Mouse (Mus musculus): ENCODE measurements at regions not wholly inside any gene's neighbourhood (a gene's known extent, or its start where the extent isn't known, plus 50 kb on each side); places are given as distances from the start of the nearest gene placed in this dataset.

DNA sequence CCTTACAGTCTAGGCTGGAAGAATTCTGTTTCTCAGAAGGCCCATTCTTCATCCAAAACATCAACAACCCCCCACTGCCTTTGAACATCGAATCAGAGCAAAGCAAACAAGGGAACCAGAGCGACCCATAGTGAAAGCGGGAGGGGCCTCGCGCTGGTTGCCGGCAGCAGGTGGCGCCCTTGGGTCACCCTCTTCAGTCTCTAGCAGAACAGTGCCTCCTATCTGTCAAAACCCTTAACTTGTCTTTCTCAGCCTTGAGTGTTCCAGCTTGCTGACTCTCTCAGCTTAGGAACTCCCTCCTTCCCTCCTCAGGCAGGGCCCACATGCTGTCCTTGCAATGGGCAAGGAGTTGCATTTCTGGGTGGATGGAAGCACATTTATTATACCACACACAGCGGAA is 53.9 kb upstream of the Fam180a start:
- H3K36me3 ChIP-seq (ENCODE audit: control insufficient read depth, insufficient read depth, low read length), result no peaks in the 10 kb centered on the region
- no peaks in the 10 kb centered on the region for H3K27me3 ChIP-seq (ENCODE audit: control insufficient read depth, insufficient read depth, low read length)
- no peak for TF ChIP-seq POLR2A (IDR thresholded peaks at IDR 0.05; ENCODE audit: borderline replicate concordance, extremely low read depth, insufficient read depth, insufficient read length)
- ATAC-seq (ENCODE audit: low FRiP score, low read depth), result peak; percentile 38; the same call in 1 of the 2 replicates
- no peak overlapping the region for H3K4me3 ChIP-seq (replicated peaks; ENCODE audit: low read length)
- H3K4me1 ChIP-seq (ENCODE audit: control insufficient read depth, insufficient read depth, low read length), result 0 out of 2 replicates have a peak, but pooled peaks cover 7% of the 10 kb centered on the region
- no peaks in the 10 kb centered on the region for H3K9me3 ChIP-seq (ENCODE audit: control insufficient read depth, low read length)
- WGBS, result 11% methylated on average over 8 of the region's 8 CpGs
- peak; percentile 80 for DNase-seq (ENCODE audit: low spot score)
- 0 out of 2 replicates have a peak overlapping the region, but pooled peaks have one; percentile 13 for H3K27ac ChIP-seq (replicated peaks; ENCODE audit: low read depth, low read length)
- peak overlapping the region; percentile 26; the same call in 1 of the 2 replicates for H3K4me2 ChIP-seq (replicated peaks; ENCODE audit: low read depth, low read length, severe bottlenecking)
- H3K9ac ChIP-seq (ENCODE audit: low read depth, low read length, severe bottlenecking), result 0 out of 2 replicates have a peak overlapping the region, but pooled peaks have one; percentile 4

DNA sequence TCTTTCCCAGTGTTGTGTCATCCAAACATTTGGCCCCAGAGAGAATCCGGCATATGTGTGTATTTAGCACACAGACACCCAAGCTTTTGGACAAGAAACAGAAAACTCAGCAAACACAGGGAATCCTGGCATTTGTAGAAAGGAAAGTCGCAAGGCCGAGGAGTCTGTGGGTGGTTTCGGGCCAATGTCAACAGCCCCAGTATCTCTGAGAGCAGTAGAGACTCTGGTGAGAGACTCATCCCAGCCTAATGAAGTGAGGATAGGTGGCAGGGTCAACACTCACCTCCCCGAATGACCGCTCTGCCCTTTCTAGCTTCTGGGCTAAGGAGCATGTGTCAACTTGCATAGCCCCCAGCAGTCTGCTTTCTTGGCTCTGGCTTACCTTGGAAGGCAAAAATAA is 52.9 kb upstream of the Fam180a start:
- no peak overlapping the region for H3K4me3 ChIP-seq (replicated peaks; ENCODE audit: low read length)
- 84% methylated on average over 6 of the region's 6 CpGs for WGBS
- 0 out of 2 replicates have a peak overlapping the region, but pooled peaks have one; percentile 14 for H3K27ac ChIP-seq (replicated peaks; ENCODE audit: low read depth, low read length)
- DNase-seq (ENCODE audit: low spot score), result no peak
- no peaks in the 10 kb centered on the region for H3K9me3 ChIP-seq (ENCODE audit: control insufficient read depth, low read length)
- H3K36me3 ChIP-seq (ENCODE audit: control insufficient read depth, insufficient read depth, low read length), result no peaks in the 10 kb centered on the region
- no peaks in the 10 kb centered on the region for H3K27me3 ChIP-seq (ENCODE audit: control insufficient read depth, insufficient read depth, low read length)
- H3K9ac ChIP-seq (ENCODE audit: low read depth, low read length, severe bottlenecking), result no peak overlapping the region
- H3K4me1 ChIP-seq (ENCODE audit: control insufficient read depth, insufficient read depth, low read length), result 0 out of 2 replicates have a peak, but pooled peaks cover 7% of the 10 kb centered on the region
- ATAC-seq (ENCODE audit: low FRiP score, low read depth), result no peak
- no peak for TF ChIP-seq POLR2A (IDR thresholded peaks at IDR 0.05; ENCODE audit: borderline replicate concordance, extremely low read depth, insufficient read depth, insufficient read length)
- no peak overlapping the region for H3K4me2 ChIP-seq (replicated peaks; ENCODE audit: low read depth, low read length, severe bottlenecking)

GRCm38 (mm10) chr6:35377535-35377934 is 51.6 kb upstream of the Fam180a start:
- DNase-seq (ENCODE audit: low spot score) (no peak), ATAC-seq (ENCODE audit: low FRiP score, low read depth) (no peak)
- H3K4me3 ChIP-seq (replicated peaks; ENCODE audit: low read length), result no peak overlapping the region
- 87% methylated on average over 3 of the region's 3 CpGs for WGBS
- H3K9ac ChIP-seq (ENCODE audit: low read depth, low read length, severe bottlenecking), result no peak overlapping the region
- no peaks in the 10 kb centered on the region for H3K27me3 ChIP-seq (ENCODE audit: control insufficient read depth, insufficient read depth, low read length)
- 0 out of 2 replicates have a peak, but pooled peaks cover 7% of the 10 kb centered on the region for H3K4me1 ChIP-seq (ENCODE audit: control insufficient read depth, insufficient read depth, low read length)
- no peak for TF ChIP-seq POLR2A (IDR thresholded peaks at IDR 0.05; ENCODE audit: borderline replicate concordance, extremely low read depth, insufficient read depth, insufficient read length)
- H3K4me2 ChIP-seq (replicated peaks; ENCODE audit: low read depth, low read length, severe bottlenecking), result no peak overlapping the region
- H3K9me3 ChIP-seq (ENCODE audit: control insufficient read depth, low read length), result no peaks in the 10 kb centered on the region
- no peak overlapping the region for H3K27ac ChIP-seq (replicated peaks; ENCODE audit: low read depth, low read length)
- no peaks in the 10 kb centered on the region for H3K36me3 ChIP-seq (ENCODE audit: control insufficient read depth, insufficient read depth, low read length)

- Histone ChIP-seq H3K9ac (ENCODE audit: low read depth, low read length, severe bottlenecking) (no peak overlapping the region), H3K4me1 (ENCODE audit: control insufficient read depth, insufficient read depth, low read length) (peaks cover 10% of the 10 kb centered on the region; the same call in 1 of the 2 replicates), H3K27me3 (ENCODE audit: control insufficient read depth, insufficient read depth, low read length) (no peaks in the 10 kb centered on the region), H3K4me3 (replicated peaks; ENCODE audit: low read length) (no peak overlapping the region), H3K4me2 (replicated peaks; ENCODE audit: low read depth, low read length, severe bottlenecking) (no peak overlapping the region), H3K9me3 (ENCODE audit: control insufficient read depth, low read length) (no peaks in the 10 kb centered on the region), H3K36me3 (ENCODE audit: control insufficient read depth, insufficient read depth, low read length) (no peaks in the 10 kb centered on the region), H3K27ac (replicated peaks; ENCODE audit: low read depth, low read length) (no peak overlapping the region)
- no peak for DNase-seq (ENCODE audit: low spot score)
- WGBS, result 69% methylated on average over 9 of the region's 9 CpGs
- no peak for TF ChIP-seq POLR2A (IDR thresholded peaks at IDR 0.05; ENCODE audit: borderline replicate concordance, extremely low read depth, insufficient read depth, insufficient read length)
- no peak for ATAC-seq (ENCODE audit: low FRiP score, low read depth)
Observed at GRCm38 (mm10) chr6:35376526-35376925, 50.6 kb upstream of the Fam180a start.

All from limb, embryonic 14.5 days (tissue).